Mouse (Mus musculus) heart, embryonic 16.5 days (tissue): ENCODE data around the gene Ak5. TPM values are rescaled to one million over a fixed set of nuclear protein-coding genes. Genes with fewer than 3 reads are reported as not detected.
"Not testable (repeated sequence)": the region's sequence is repeated elsewhere in the genome, so short reads cannot be mapped to it uniquely, and the experiment has no call there.

Experiments used
- ATAC-seq: fragments of 200-750 bp; cut with Nextera tagmentation; replicated peaks from 2 replicates; pipeline ENCODE4 v1.8.0; 2017; ENCODE audit warnings: moderate number of reproducible peaks; ENCODE audit not compliant: insufficient read depth, low FRiP score; ENCODE audit errors: extremely low read depth
- H3K27ac ChIP-seq: fragments of 300-500 bp; sonication (generic); 2 replicates; pipeline ENCODE4 v1.5.1; 2014; ENCODE audit warnings: mild to moderate bottlenecking, low read length, control low read depth, moderate library complexity
- H3K27me3 ChIP-seq: fragments of 300-500 bp; sonication (generic); 2 replicates; pipeline ENCODE4 v1.6.1; 2014; ENCODE audit warnings: low read length, mixed read lengths; ENCODE audit not compliant: control insufficient read depth, insufficient read depth
- H3K36me3 ChIP-seq: fragments of 300-500 bp; sonication (generic); 2 replicates; pipeline ENCODE4 v1.6.1; 2014; ENCODE audit not compliant: control insufficient read depth, insufficient read depth
- H3K4me1 ChIP-seq: fragments of 300-500 bp; sonication (generic); 2 replicates; pipeline ENCODE4 v1.6.1; 2014; ENCODE audit warnings: low read length, mixed read lengths; ENCODE audit not compliant: control insufficient read depth, insufficient read depth
- H3K4me2 ChIP-seq: fragments of 300-500 bp; sonication (generic); 2 replicates; pipeline ENCODE4 v1.6.1; 2014; ENCODE audit warnings: low read depth, mild to moderate bottlenecking, control low read depth, low read length
- H3K4me3 ChIP-seq: fragments of 300-500 bp; sonication (generic); 2 replicates; pipeline ENCODE4 v1.5.1; 2014; ENCODE audit warnings: mild to moderate bottlenecking, control low read depth, low read length
- H3K9ac ChIP-seq: fragments of 300-500 bp; sonication (generic); 2 replicates; pipeline ENCODE4 v1.6.1; 2014; ENCODE audit warnings: low read length, control low read depth
- H3K9me3 ChIP-seq: fragments of 300-500 bp; sonication (generic); replicated peaks from 2 replicates; pipeline ENCODE4 v1.6.1; 2016; ENCODE audit warnings: low read length; ENCODE audit not compliant: control insufficient read depth
- WGBS: fragments of 180-500 bp; shearing (Covaris S2); extraction: QIAGEN DNeasy Blood & Tissue Kit; methylation state at CpG from one replicate; pipeline ENCODE4 v1.1.7; 2014; 5-methylcytosine and 5-hydroxymethylcytosine counted together
- polyA plus RNA-seq: library from polyadenylated mRNA; unstranded; fragments of >200 nt; fragmentation: Nextera tagmentation; extraction: Ambion mirVana; gene quantifications from 2 replicates; pipeline ENCODE4 v1.2.1, GENCODE M21; 2015

Gene Ak5
- polyA plus RNA-seq, 1 experiment from 2014 or later: 1.4 TPM

DNA sequence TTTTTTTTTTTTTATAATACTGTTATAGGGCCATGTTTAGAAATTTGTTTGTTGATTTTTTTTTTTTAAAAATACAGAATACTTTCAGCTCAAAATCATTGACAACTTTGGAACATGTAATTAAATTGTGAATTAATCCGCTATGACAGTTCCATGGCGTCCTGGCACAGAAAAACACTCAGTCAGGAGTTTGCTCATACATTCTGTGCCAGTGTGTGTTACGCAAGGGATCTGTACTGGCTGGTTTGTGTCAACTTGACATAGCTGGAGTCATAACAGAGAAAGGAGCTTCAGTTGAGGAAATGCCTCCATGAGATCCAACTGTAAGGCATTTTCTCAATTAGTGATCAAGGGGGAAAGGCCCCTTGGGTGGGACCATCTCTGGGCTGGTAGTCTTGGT, 86.3 kb downstream of the Ak5 start:
- H3K27me3 ChIP-seq, H3K9me3 ChIP-seq, H3K4me3 ChIP-seq, ATAC-seq, H3K4me1 ChIP-seq, H3K9ac ChIP-seq, H3K4me2 ChIP-seq, H3K27ac ChIP-seq, H3K36me3 ChIP-seq: not testable (repeated sequence)
- 82% methylated on average over 3 of the region's 3 CpGs for WGBS

DNA sequence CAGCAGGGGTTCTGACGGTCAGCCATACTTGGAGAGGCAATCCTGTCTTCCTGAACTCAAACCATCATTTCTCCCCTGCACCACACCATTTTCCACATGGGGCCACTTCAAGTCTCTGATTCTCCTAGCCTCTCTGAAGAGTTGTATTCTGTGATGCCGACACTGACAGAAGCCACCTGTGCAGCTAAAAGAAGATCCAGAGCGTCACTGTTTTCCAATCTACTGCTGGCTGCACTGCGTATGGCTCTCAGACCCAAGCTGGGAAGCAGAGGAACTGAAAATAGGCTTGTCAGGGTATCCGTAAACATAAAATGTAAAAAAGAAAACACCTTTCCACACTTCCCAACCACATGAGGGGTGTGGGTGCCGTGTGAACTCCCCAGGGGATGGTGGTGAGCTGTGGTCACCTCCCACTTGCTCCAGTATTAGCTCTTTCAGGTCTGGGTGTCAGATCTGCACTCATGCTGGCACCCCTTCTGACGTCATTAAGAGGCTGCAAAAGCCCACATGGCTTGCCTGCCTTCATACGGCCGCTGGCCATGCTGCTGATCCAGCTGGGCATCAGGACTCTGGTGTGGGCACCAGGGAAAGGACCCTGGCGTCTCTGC, 88.1 kb downstream of the Ak5 start:
- no peaks in the 10 kb centered on the region for H3K4me1 ChIP-seq
- 61% methylated on average over 10 of the region's 10 CpGs for WGBS

DNA sequence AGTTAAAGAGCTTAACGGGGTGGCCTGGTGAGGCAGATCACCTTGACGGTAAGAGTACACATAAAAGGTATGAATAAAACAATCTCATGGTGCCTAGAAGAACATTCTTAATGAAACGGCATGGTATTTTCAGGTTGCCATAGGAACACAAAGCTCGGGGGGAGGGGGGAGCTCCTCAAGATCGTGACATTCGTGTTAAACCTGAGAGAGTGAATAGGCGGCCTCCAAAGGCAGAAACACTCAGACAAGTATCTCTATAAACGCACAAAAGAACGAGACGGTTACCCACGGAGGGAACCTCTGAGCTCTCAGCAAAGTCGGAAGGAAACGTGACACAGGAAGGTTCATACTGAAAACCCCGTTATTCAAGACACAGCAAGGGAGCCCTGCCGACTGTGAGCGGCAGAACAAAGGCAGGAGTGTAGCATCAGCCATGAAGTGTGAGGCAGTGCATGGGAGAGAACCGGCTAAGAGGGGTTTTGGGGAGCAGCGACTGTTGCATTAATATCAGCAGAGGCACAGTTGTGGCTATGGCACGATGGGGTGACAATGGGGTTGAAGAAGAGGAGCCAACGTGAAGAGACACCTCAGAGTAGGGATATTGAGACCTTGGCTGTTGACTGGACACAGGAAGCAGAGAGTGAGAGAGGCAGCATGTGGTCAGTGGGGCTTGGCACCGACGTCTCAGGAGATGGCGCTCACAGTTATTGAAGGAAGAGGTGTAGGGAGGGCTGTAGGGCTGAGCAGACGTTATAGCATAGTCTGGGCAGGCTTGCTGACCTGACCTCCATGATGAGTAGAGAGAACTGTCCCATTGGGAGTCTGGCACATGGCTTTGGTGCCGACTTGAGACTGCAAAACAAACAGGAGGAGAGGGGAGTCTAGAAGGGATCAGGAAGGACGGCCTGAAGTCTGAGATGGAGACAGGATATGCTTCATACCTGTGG, 89.6 kb downstream of the Ak5 start:
- no peak overlapping the region for H3K4me3 ChIP-seq
- no peak overlapping the region for H3K9ac ChIP-seq
- no peak overlapping the region for H3K27ac ChIP-seq
- H3K27me3 ChIP-seq: 0 out of 2 replicates have a peak, but pooled peaks cover 2% of the 10 kb centered on the region
- ATAC-seq: no peak
- no peaks in the 10 kb centered on the region for H3K4me1 ChIP-seq
- WGBS: 77% methylated on average over 26 of the region's 26 CpGs
- no peaks in the 10 kb centered on the region for H3K9me3 ChIP-seq
- H3K36me3 ChIP-seq: no peaks in the 10 kb centered on the region
- H3K4me2 ChIP-seq: no peak overlapping the region

More for the DNA sequence above, 88.1 kb downstream of the Ak5 start:
- no peak for ATAC-seq
- Histone ChIP-seq H3K36me3 (no peaks in the 10 kb centered on the region), H3K4me2 (no peak overlapping the region), H3K27me3 (0 out of 2 replicates have a peak, but pooled peaks cover 2% of the 10 kb centered on the region), H3K9ac (no peak overlapping the region), H3K4me3 (no peak overlapping the region), H3K27ac (no peak overlapping the region), H3K9me3 (no peaks in the 10 kb centered on the region)

DNA sequence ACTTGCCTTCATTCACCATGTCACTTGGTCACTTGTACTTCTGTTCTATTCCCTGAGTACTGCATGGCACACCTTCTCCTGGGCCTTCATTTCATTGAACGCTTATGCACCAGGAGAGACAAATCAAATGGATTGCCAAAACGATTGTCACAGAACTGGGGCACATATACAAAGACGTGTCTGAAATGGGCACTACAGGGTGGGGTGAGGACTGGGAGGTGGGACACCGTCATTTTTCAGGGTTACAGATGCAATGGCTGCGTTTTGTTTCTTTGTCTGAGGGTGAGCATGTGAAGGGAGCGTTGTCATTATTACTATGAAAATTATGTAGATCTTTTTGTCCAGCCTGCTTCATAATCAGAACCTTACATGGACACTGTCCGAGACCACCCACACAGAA, 90.4 kb downstream of the Ak5 start:
- Histone ChIP-seq H3K27ac (no peak overlapping the region), H3K9ac (no peak overlapping the region), H3K4me3 (no peak overlapping the region), H3K4me1 (no peaks in the 10 kb centered on the region), H3K9me3 (no peaks in the 10 kb centered on the region), H3K36me3 (no peaks in the 10 kb centered on the region), H3K4me2 (no peak overlapping the region), H3K27me3 (0 out of 2 replicates have a peak, but pooled peaks cover 2% of the 10 kb centered on the region)
- ATAC-seq: no peak
- WGBS: 84% methylated on average over 7 of the region's 7 CpGs

- Histone ChIP-seq H3K4me2 (no peak overlapping the region), H3K27ac (no peak overlapping the region), H3K4me1 (no peaks in the 10 kb centered on the region), H3K4me3 (no peak overlapping the region), H3K27me3 (0 out of 2 replicates have a peak, but pooled peaks cover 2% of the 10 kb centered on the region), H3K9ac (no peak overlapping the region), H3K36me3 (no peaks in the 10 kb centered on the region), H3K9me3 (no peaks in the 10 kb centered on the region)
- no peak for ATAC-seq
- 50% methylated on average over 1 of the region's 1 CpGs for whole genome bisulfite sequencing
These were observed 90.9 kb downstream of the Ak5 start for GRCm38 (mm10) chr3:152577273-152577672.

- WGBS: 32% methylated on average over 6 of the region's 6 CpGs
- no peak for ATAC-seq
- Histone ChIP-seq H3K27me3 (no peaks in the 10 kb centered on the region), H3K36me3 (no peaks in the 10 kb centered on the region), H3K9ac (no peak overlapping the region), H3K27ac (no peak overlapping the region), H3K9me3 (no peaks in the 10 kb centered on the region), H3K4me2 (no peak overlapping the region), H3K4me1 (peaks cover 6% of the 10 kb centered on the region), H3K4me3 (no peak overlapping the region)
These were observed 98.9 kb downstream of the Ak5 start for GRCm38 (mm10) chr3:152569242-152569605.

DNA sequence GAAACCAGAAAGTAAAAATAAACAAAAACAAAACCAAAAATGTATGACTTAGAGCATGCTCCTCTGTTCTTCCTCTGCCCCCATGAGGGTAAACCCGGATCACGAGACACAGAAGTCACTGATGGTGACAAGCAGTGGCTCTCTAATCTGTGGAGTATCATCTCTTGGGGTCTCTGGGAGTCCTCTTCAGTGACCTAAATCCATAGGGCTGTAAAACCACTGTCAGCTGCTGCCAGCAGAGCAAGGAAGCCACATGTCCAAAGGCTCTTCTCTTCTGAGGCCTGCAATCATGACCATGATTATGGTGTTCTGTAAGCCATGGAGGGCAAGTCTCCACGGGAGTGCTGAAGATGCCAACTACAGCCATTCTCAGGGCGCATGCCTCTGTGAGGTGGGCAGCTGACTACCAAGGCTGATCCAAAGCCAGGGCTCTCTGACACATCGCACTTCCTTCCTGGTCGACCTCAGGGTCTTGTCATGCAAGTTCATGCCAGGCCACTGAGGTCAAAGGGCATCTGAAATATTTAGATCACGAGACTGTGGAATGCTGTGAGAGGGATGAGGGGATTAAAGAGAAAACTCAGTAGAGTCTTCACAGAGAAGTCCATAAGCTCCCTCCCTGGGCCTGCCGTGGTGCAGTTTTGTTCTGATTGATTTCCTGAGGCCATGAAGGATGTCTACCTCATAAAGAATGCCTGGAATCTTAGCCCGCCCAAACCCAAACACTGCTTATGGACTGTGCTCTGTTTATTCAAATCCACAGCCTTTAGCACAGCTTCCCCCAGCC, 99.5 kb downstream of the Ak5 start:
- H3K4me2 ChIP-seq: no peak overlapping the region
- H3K36me3 ChIP-seq: no peaks in the 10 kb centered on the region
- ATAC-seq: no peak; the same call in 1 of the 2 replicates
- H3K4me3 ChIP-seq: no peak overlapping the region
- no peaks in the 10 kb centered on the region for H3K9me3 ChIP-seq
- H3K4me1 ChIP-seq: peaks cover 6% of the 10 kb centered on the region
- no peak overlapping the region for H3K27ac ChIP-seq
- no peak overlapping the region for H3K9ac ChIP-seq
- no peaks in the 10 kb centered on the region for H3K27me3 ChIP-seq
- 48% methylated on average over 9 of the region's 9 CpGs for WGBS

GRCm38 (mm10) chr3:152564516-152565113, 103.5 kb downstream of the Ak5 start:
- Histone ChIP-seq H3K9me3 (no peaks in the 10 kb centered on the region), H3K27ac (no peak overlapping the region), H3K36me3 (no peaks in the 10 kb centered on the region), H3K9ac (no peak overlapping the region), H3K4me2 (no peak overlapping the region), H3K27me3 (no peaks in the 10 kb centered on the region), H3K4me1 (peaks cover 6% of the 10 kb centered on the region), H3K4me3 (no peak overlapping the region)
- WGBS: 55% methylated on average over 6 of the region's 6 CpGs
- no peak for ATAC-seq
